Mouse (Mus musculus): ENCODE results near the gene Ier5.

Ier5 gene

GRCm38 (mm10) chr1:155098486-155099279 lies 753 bp downstream of the Ier5 start:
- DNase-seq (ENCODE audit: low spot score) = peak; percentile 50

GRCm38 (mm10) chr1:155097931-155098485 lies 1.4 kb downstream of the Ier5 start:
- DNase-seq (ENCODE audit: low spot score) = peak; percentile 53

GRCm38 (mm10) chr1:155097354-155097753 lies 2.1 kb downstream of the Ier5 start:
- no peak for DNase-seq (ENCODE audit: low spot score)

- DNase-seq (ENCODE audit: low spot score) = no peak
Observed at GRCm38 (mm10) chr1:155096620-155097261, 2.7 kb downstream of the Ier5 start.

GRCm38 (mm10) chr1:155093971-155094707 lies 5.3 kb downstream of the Ier5 start:
- DNase-seq (ENCODE audit: low spot score) = no peak

- DNase-seq (ENCODE audit: low spot score) = peak; percentile 83
Observed at GRCm38 (mm10) chr1:155093145-155093791, 6.2 kb downstream of the Ier5 start.

GRCm38 (mm10) chr1:155091842-155092800 lies 7.3 kb downstream of the Ier5 start:
- peak; percentile 59 for DNase-seq (ENCODE audit: low spot score)

GRCm38 (mm10) chr1:155091374-155091841 lies 8.0 kb downstream of the Ier5 start:
- DNase-seq (ENCODE audit: low spot score) = no peak

- DNase-seq (ENCODE audit: low spot score) = no peak
Observed at GRCm38 (mm10) chr1:155090736-155091135, 8.7 kb downstream of the Ier5 start.

- DNase-seq (ENCODE audit: low spot score) = no peak
Observed at GRCm38 (mm10) chr1:155090327-155090726, 9.1 kb downstream of the Ier5 start.

GRCm38 (mm10) chr1:155088847-155089603 lies 10.4 kb downstream of the Ier5 start:
- DNase-seq (ENCODE audit: low spot score) = peak; percentile 50

GRCm38 (mm10) chr1:155088046-155088445 lies 11.4 kb downstream of the Ier5 start:
- DNase-seq (ENCODE audit: low spot score) = no peak

- DNase-seq (ENCODE audit: low spot score) = no peak
Observed at GRCm38 (mm10) chr1:155086893-155087292, 12.5 kb downstream of the Ier5 start.

GRCm38 (mm10) chr1:155086416-155086815 lies 13.0 kb downstream of the Ier5 start:
- no peak for DNase-seq (ENCODE audit: low spot score)

GRCm38 (mm10) chr1:155084839-155085238 lies 14.6 kb downstream of the Ier5 start:
- no peak for DNase-seq (ENCODE audit: low spot score)

- peak; percentile 93 for DNase-seq (ENCODE audit: low spot score)
Observed at GRCm38 (mm10) chr1:155083271-155084265, 15.9 kb downstream of the Ier5 start.

- peak; percentile 49 for DNase-seq (ENCODE audit: low spot score)
Observed at GRCm38 (mm10) chr1:155082965-155083268, 16.5 kb downstream of the Ier5 start.

GRCm38 (mm10) chr1:155082158-155082964 lies 17.1 kb downstream of the Ier5 start:
- DNase-seq (ENCODE audit: low spot score) = no peak

All from urinary bladder, postnatal 14 days (tissue).